Mouse (Mus musculus) liver, postnatal 0 days (tissue): ENCODE measurements at regions not wholly inside any gene's neighbourhood (a gene's known extent, or its start where the extent isn't known, plus 50 kb on each side); places are given as distances from the start of the nearest gene placed in this dataset.

Experiments used
- ATAC-seq: fragments of 200-750 bp; cut with Nextera tagmentation; 2 replicates; pipeline ENCODE4 v1.8.0; 2017; ENCODE audit warnings: mild to moderate bottlenecking, moderate library complexity
- DNase-seq: peaks from one replicate; pipeline ENCODE4 v3.0.0-alpha.2; 2016
- H3K27ac ChIP-seq: fragments of 300-500 bp; sonication (generic); 2 replicates; pipeline ENCODE4 v1.5.1; 2014; ENCODE audit warnings: antibody characterized with exemption, moderate library complexity, mild to moderate bottlenecking, low read depth
- H3K27me3 ChIP-seq: fragments of 300-500 bp; sonication (generic); 2 replicates; pipeline ENCODE4 v1.6.1; 2014; ENCODE audit warnings: low read length, control low read depth, mixed read lengths; ENCODE audit not compliant: insufficient read depth
- H3K36me3 ChIP-seq: fragments of 300-500 bp; sonication (generic); replicated peaks from 2 replicates; pipeline ENCODE4 v1.6.1; 2014; ENCODE audit warnings: mild to moderate bottlenecking, control low read depth, low read length, moderate library complexity, mixed read lengths; ENCODE audit not compliant: insufficient read depth
- H3K4me1 ChIP-seq: fragments of 300-500 bp; sonication (generic); 2 replicates; pipeline ENCODE4 v1.6.1; 2014; ENCODE audit warnings: antibody characterized with exemption, mild to moderate bottlenecking, control low read depth; ENCODE audit not compliant: insufficient read depth
- H3K4me2 ChIP-seq: fragments of 300-500 bp; sonication (generic); 2 replicates; pipeline ENCODE4 v1.6.1; 2014; ENCODE audit warnings: low read depth, mild to moderate bottlenecking, low read length, moderate library complexity, mixed read lengths
- H3K4me3 ChIP-seq: fragments of 300-500 bp; sonication (generic); 2 replicates; pipeline ENCODE4 v1.5.1; 2014; ENCODE audit warnings: low read depth, low read length
- H3K9ac ChIP-seq: fragments of 300-500 bp; sonication (generic); replicated peaks from 2 replicates; pipeline ENCODE4 v1.6.1; 2014; ENCODE audit warnings: mild to moderate bottlenecking, moderate library complexity
- H3K9me3 ChIP-seq: fragments of 300-500 bp; sonication (generic); 2 replicates; pipeline ENCODE4 v1.6.1; 2016; ENCODE audit warnings: mild to moderate bottlenecking, control low read depth, low read length, mixed read lengths
- CTCF ChIP-seq: sonication (generic); IDR thresholded peaks from 2 replicates; pipeline ENCODE4 v1.5.1; 2016; ENCODE audit warnings: antibody characterized with exemption, low read depth
- EP300 ChIP-seq: IDR thresholded peaks from 2 replicates; pipeline ENCODE4 v1.6.1; 2016; ENCODE audit warnings: antibody characterized with exemption, low read depth, mild to moderate bottlenecking
- WGBS: fragments of 180-500 bp; shearing (Covaris S2); extraction: QIAGEN DNeasy Blood & Tissue Kit; methylation state at CpG from one replicate; pipeline ENCODE4 v1.1.7; 2014; ENCODE audit not compliant: insufficient replicate concordance; 5-methylcytosine and 5-hydroxymethylcytosine counted together

- Histone ChIP-seq H3K4me1 (no peaks in the 10 kb centered on the region), H3K36me3 (no peaks in the 10 kb centered on the region), H3K4me3 (no peak overlapping the region), H3K9me3 (peaks cover 4% of the 10 kb centered on the region; the same call in 1 of the 2 replicates), H3K27ac (no peak overlapping the region), H3K27me3 (no peaks in the 10 kb centered on the region), H3K4me2 (no peak overlapping the region), H3K9ac (no peak overlapping the region)
- ATAC-seq (no peak), DNase-seq (no peak)
- TF ChIP-seq CTCF (no peak), EP300 (no peak)
- 48% methylated on average over 1 of the region's 1 CpGs for WGBS
These were observed 686.2 kb downstream of the Tmem132b start for GRCm38 (mm10) chr5:126217746-126218145.

DNA sequence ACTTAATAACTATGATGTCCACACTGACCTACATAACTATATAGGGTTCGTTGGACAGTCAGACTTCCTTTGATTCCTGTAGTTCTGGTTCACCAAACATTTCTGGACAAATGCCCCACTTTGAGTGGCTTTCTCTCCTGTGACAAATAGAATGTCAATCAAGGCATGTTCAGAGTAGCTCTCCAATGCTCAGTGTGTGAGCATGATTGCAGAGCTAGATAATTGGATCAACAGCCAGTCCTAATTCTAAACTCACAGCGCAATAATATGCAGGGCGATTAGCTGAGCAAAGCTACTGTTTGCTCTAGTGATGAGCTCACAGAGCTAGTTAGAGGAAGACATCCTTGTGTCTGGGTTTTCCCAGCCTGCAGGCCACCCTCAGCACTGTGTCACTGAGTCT lies 692.1 kb downstream of the Tmem132b start:
- H3K9ac ChIP-seq, result no peak overlapping the region
- H3K36me3 ChIP-seq, result no peaks in the 10 kb centered on the region
- WGBS, result 82% methylated on average over 3 of the region's 3 CpGs
- no peaks in the 10 kb centered on the region for H3K27me3 ChIP-seq
- DNase-seq (no peak), ATAC-seq (no peak)
- no peak for TF ChIP-seq CTCF
- no peak overlapping the region for H3K4me3 ChIP-seq
- H3K9me3 ChIP-seq, result peaks cover 1% of the 10 kb centered on the region; the same call in 1 of the 2 replicates
- H3K4me2 ChIP-seq, result no peak overlapping the region
- no peaks in the 10 kb centered on the region for H3K4me1 ChIP-seq
- H3K27ac ChIP-seq, result no peak overlapping the region

- DNase-seq (no peak), ATAC-seq (no peak)
- no peaks in the 10 kb centered on the region for H3K27me3 ChIP-seq
- H3K4me1 ChIP-seq, result no peaks in the 10 kb centered on the region
- 67% methylated on average over 4 of the region's 4 CpGs for WGBS
- no peak overlapping the region for H3K27ac ChIP-seq
- no peak overlapping the region for H3K4me3 ChIP-seq
- H3K4me2 ChIP-seq, result no peak overlapping the region
- no peak for TF ChIP-seq CTCF
- no peak for TF ChIP-seq EP300
- no peaks in the 10 kb centered on the region for H3K36me3 ChIP-seq
- H3K9ac ChIP-seq, result no peak overlapping the region
- no peaks in the 10 kb centered on the region for H3K9me3 ChIP-seq
These were observed 699.2 kb downstream of the Tmem132b start for GRCm38 (mm10) chr5:126230768-126231167.

- no peaks in the 10 kb centered on the region for H3K4me1 ChIP-seq
- no peaks in the 10 kb centered on the region for H3K36me3 ChIP-seq
- 44% methylated on average over 3 of the region's 3 CpGs for WGBS
- no peak overlapping the region for H3K4me2 ChIP-seq
- TF ChIP-seq CTCF, result no peak
- TF ChIP-seq EP300, result no peak
- no peak overlapping the region for H3K9ac ChIP-seq
- ATAC-seq (no peak), DNase-seq (no peak)
- H3K9me3 ChIP-seq, result no peaks in the 10 kb centered on the region
- no peak overlapping the region for H3K27ac ChIP-seq
- no peak overlapping the region for H3K4me3 ChIP-seq
- H3K27me3 ChIP-seq, result no peaks in the 10 kb centered on the region
These were observed 706.5 kb downstream of the Tmem132b start for GRCm38 (mm10) chr5:126238071-126238470.

DNA sequence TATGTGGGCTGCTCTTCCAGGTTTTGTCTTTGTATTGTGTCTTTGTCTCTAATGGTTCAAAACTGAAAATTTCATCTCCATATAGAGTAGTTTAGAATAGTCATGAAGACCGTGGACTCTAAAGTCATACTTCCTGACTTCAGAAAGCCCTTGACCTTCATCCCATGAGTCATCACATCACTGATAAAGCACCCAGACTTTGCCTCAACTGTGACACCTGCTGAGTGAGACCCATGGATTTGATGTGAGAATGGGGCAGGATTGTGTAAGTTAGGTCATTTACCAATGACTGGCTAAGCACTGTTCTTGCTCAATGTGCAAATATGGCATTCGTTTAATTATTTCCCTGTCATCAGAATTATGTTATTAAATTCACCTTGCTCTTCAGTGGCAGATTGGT lies 714.2 kb downstream of the Tmem132b start:
- Histone ChIP-seq H3K36me3 (no peaks in the 10 kb centered on the region), H3K4me2 (no peak overlapping the region), H3K27ac (no peak overlapping the region), H3K27me3 (no peaks in the 10 kb centered on the region), H3K9ac (no peak overlapping the region), H3K4me1 (no peaks in the 10 kb centered on the region), H3K9me3 (no peaks in the 10 kb centered on the region), H3K4me3 (no peak overlapping the region)
- TF ChIP-seq EP300, result no peak
- no peak for TF ChIP-seq CTCF
- DNase-seq (no peak), ATAC-seq (no peak)
- WGBS, result 53% methylated on average over 2 of the region's 2 CpGs

DNA sequence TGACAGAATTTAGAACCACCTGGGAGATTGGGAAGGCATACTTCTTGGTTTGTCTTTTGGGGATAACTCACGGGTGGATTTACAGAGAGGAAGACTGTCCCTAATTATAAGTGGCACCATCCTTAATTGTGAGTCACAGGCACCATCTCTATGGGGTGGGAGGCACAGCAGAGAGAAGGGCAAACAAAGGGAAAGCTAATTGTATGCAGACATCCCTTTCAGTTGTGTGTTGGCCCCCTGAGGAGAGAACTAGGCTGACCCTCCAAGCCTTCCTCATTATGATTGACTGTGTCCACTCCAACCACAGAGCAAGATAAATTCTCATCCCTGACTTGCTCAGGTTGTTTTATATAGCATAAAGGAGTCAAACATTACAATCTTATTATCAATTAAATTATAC lies 718.8 kb downstream of the Tmem132b start:
- Histone ChIP-seq H3K27me3 (no peaks in the 10 kb centered on the region), H3K9ac (no peak overlapping the region), H3K4me3 (no peak overlapping the region), H3K9me3 (no peaks in the 10 kb centered on the region), H3K4me2 (no peak overlapping the region), H3K27ac (no peak overlapping the region), H3K36me3 (no peaks in the 10 kb centered on the region), H3K4me1 (no peaks in the 10 kb centered on the region)
- 72% methylated on average over 1 of the region's 1 CpGs for WGBS
- ATAC-seq (no peak), DNase-seq (no peak)
- TF ChIP-seq CTCF (no peak), EP300 (no peak)

DNA sequence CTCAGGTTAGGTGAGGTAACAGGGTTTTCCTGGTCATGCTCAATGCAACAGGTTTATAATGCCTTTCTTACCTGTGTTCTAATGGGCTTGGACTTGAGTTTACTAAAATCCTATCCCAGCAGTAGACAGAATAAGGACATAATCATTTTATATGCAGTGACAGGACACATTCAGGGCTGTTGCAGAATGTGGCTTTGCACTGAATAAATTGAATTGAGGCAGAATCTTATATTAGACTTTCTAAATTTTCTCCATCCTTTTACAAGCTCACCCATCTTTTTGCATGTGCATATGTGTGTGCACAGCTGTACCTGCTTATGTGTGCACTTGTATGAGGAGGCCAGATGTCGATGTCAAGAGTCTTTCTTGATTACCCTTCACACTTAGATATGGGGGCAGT lies 723.1 kb downstream of the Tmem132b start:
- no peaks in the 10 kb centered on the region for H3K36me3 ChIP-seq
- no peak overlapping the region for H3K9ac ChIP-seq
- no peaks in the 10 kb centered on the region for H3K4me1 ChIP-seq
- no peak for DNase-seq
- no peaks in the 10 kb centered on the region for H3K9me3 ChIP-seq
- WGBS, result 54% methylated on average over 1 of the region's 1 CpGs
- no peak for ATAC-seq
- no peak overlapping the region for H3K4me3 ChIP-seq
- H3K27ac ChIP-seq, result no peak overlapping the region
- H3K4me2 ChIP-seq, result no peak overlapping the region
- no peaks in the 10 kb centered on the region for H3K27me3 ChIP-seq
- TF ChIP-seq CTCF (no peak), EP300 (no peak)
